Mouse (Mus musculus): ENCODE measurements at regions not wholly inside any gene's neighbourhood (a gene's known extent, or its start where the extent isn't known, plus 50 kb on each side); places are given as distances from the start of the nearest gene placed in this dataset.
A peak's percentile ranks its signal among the peaks of the same experiment; 100 is the strongest.
"Not testable (repeated sequence)": the region's sequence is repeated elsewhere in the genome, so short reads cannot be mapped to it uniquely, and the experiment has no call there.

- Histone ChIP-seq H3K27ac (ENCODE audit: low read depth, low read length) (no peak overlapping the region), H3K4me3 (ENCODE audit: low read depth, low read length) (no peak overlapping the region), H3K27me3 (ENCODE audit: control insufficient read depth, insufficient read depth, low read length) (no peaks in the 10 kb centered on the region), H3K4me2 (ENCODE audit: low read depth, low read length) (no peak overlapping the region), H3K9ac (replicated peaks; ENCODE audit: low read depth, low read length) (no peak overlapping the region), H3K36me3 (ENCODE audit: control insufficient read depth, insufficient read depth, low read length) (no peaks in the 10 kb centered on the region), H3K4me1 (ENCODE audit: control insufficient read depth, insufficient read depth, low read length) (peaks cover 4% of the 10 kb centered on the region; the same call in 1 of the 2 replicates), H3K9me3 (ENCODE audit: control insufficient read depth, low read length) (no peaks in the 10 kb centered on the region)
- ATAC-seq (ENCODE audit: low read depth) = no peak
- WGBS = 94% methylated on average over 4 of the region's 4 CpGs
Observed at GRCm38 (mm10) chr1:73634871-73635270, 489.4 kb downstream of the Tns1 start.

GRCm38 (mm10) chr1:73633071-73633470 is 491.2 kb downstream of the Tns1 start:
- H3K27ac ChIP-seq (ENCODE audit: low read depth, low read length) = no peak overlapping the region
- no peaks in the 10 kb centered on the region for H3K27me3 ChIP-seq (ENCODE audit: control insufficient read depth, insufficient read depth, low read length)
- no peak overlapping the region for H3K4me3 ChIP-seq (ENCODE audit: low read depth, low read length)
- no peak overlapping the region for H3K4me2 ChIP-seq (ENCODE audit: low read depth, low read length)
- no peaks in the 10 kb centered on the region for H3K9me3 ChIP-seq (ENCODE audit: control insufficient read depth, low read length)
- H3K9ac ChIP-seq (replicated peaks; ENCODE audit: low read depth, low read length) = no peak overlapping the region
- WGBS = 83% methylated on average over 1 of the region's 1 CpGs
- peaks cover 4% of the 10 kb centered on the region; the same call in 1 of the 2 replicates for H3K4me1 ChIP-seq (ENCODE audit: control insufficient read depth, insufficient read depth, low read length)
- no peaks in the 10 kb centered on the region for H3K36me3 ChIP-seq (ENCODE audit: control insufficient read depth, insufficient read depth, low read length)
- no peak for ATAC-seq (ENCODE audit: low read depth)

- WGBS = 0% methylated on average over 1 of the region's 1 CpGs
- Histone ChIP-seq H3K36me3 (ENCODE audit: control insufficient read depth, insufficient read depth, low read length) (no peaks in the 10 kb centered on the region), H3K9me3 (ENCODE audit: control insufficient read depth, low read length) (no peaks in the 10 kb centered on the region), H3K9ac (replicated peaks; ENCODE audit: low read depth, low read length) (no peak overlapping the region), H3K4me3 (ENCODE audit: low read depth, low read length) (no peak overlapping the region), H3K4me2 (ENCODE audit: low read depth, low read length) (no peak overlapping the region), H3K27ac (ENCODE audit: low read depth, low read length) (no peak overlapping the region), H3K27me3 (ENCODE audit: control insufficient read depth, insufficient read depth, low read length) (no peaks in the 10 kb centered on the region), H3K4me1 (ENCODE audit: control insufficient read depth, insufficient read depth, low read length) (peaks cover 4% of the 10 kb centered on the region; the same call in 1 of the 2 replicates)
- no peak for ATAC-seq (ENCODE audit: low read depth)
Observed at GRCm38 (mm10) chr1:73630363-73630762, 493.9 kb downstream of the Tns1 start.

GRCm38 (mm10) chr1:73625365-73625764 is 498.9 kb downstream of the Tns1 start:
- Histone ChIP-seq H3K27ac (ENCODE audit: low read depth, low read length) (no peak overlapping the region), H3K9me3 (ENCODE audit: control insufficient read depth, low read length) (no peaks in the 10 kb centered on the region), H3K4me2 (ENCODE audit: low read depth, low read length) (no peak overlapping the region), H3K9ac (replicated peaks; ENCODE audit: low read depth, low read length) (no peak overlapping the region), H3K36me3 (ENCODE audit: control insufficient read depth, insufficient read depth, low read length) (no peaks in the 10 kb centered on the region), H3K4me1 (ENCODE audit: control insufficient read depth, insufficient read depth, low read length) (no peaks in the 10 kb centered on the region), H3K4me3 (ENCODE audit: low read depth, low read length) (no peak overlapping the region), H3K27me3 (ENCODE audit: control insufficient read depth, insufficient read depth, low read length) (no peaks in the 10 kb centered on the region)
- 79% methylated on average over 5 of the region's 5 CpGs for WGBS
- ATAC-seq (ENCODE audit: low read depth) = no peak

- not testable (repeated sequence) for H3K9me3 ChIP-seq (ENCODE audit: control insufficient read depth, low read length); H3K4me3 ChIP-seq (ENCODE audit: low read depth, low read length); ATAC-seq (ENCODE audit: low read depth); H3K36me3 ChIP-seq (ENCODE audit: control insufficient read depth, insufficient read depth, low read length); H3K27ac ChIP-seq (ENCODE audit: low read depth, low read length); H3K4me2 ChIP-seq (ENCODE audit: low read depth, low read length); H3K4me1 ChIP-seq (ENCODE audit: control insufficient read depth, insufficient read depth, low read length); H3K9ac ChIP-seq (replicated peaks; ENCODE audit: low read depth, low read length); H3K27me3 ChIP-seq (ENCODE audit: control insufficient read depth, insufficient read depth, low read length)
- 88% methylated on average over 5 of the region's 5 CpGs for WGBS
Observed at GRCm38 (mm10) chr1:73621121-73621520, 503.1 kb downstream of the Tns1 start.

GRCm38 (mm10) chr1:73618551-73619170 is 505.6 kb downstream of the Tns1 start:
- Histone ChIP-seq H3K27me3 (ENCODE audit: control insufficient read depth, insufficient read depth, low read length) (no peaks in the 10 kb centered on the region), H3K27ac (ENCODE audit: low read depth, low read length) (no peak overlapping the region), H3K9me3 (ENCODE audit: control insufficient read depth, low read length) (no peaks in the 10 kb centered on the region), H3K9ac (replicated peaks; ENCODE audit: low read depth, low read length) (no peak overlapping the region), H3K4me2 (ENCODE audit: low read depth, low read length) (no peak overlapping the region), H3K36me3 (ENCODE audit: control insufficient read depth, insufficient read depth, low read length) (no peaks in the 10 kb centered on the region), H3K4me3 (ENCODE audit: low read depth, low read length) (no peak overlapping the region), H3K4me1 (ENCODE audit: control insufficient read depth, insufficient read depth, low read length) (no peaks in the 10 kb centered on the region)
- WGBS = 46% methylated on average over 4 of the region's 4 CpGs
- 0 out of 2 replicates have a peak, but pooled peaks have one; percentile 63 for ATAC-seq (ENCODE audit: low read depth)

GRCm38 (mm10) chr1:73593653-73594385 is 530.4 kb downstream of the Tns1 start:
- no peaks in the 10 kb centered on the region for H3K4me1 ChIP-seq (ENCODE audit: control insufficient read depth, insufficient read depth, low read length)
- ATAC-seq (ENCODE audit: low read depth) = no peak

GRCm38 (mm10) chr1:73591342-73592099 is 532.7 kb downstream of the Tns1 start:
- ATAC-seq (ENCODE audit: low read depth) = peak; percentile 71
- H3K27ac ChIP-seq (ENCODE audit: low read depth, low read length) = no peak overlapping the region
- 24% methylated on average over 9 of the region's 9 CpGs for WGBS

More at GRCm38 (mm10) chr1:73593653-73594385, 530.4 kb downstream of the Tns1 start:
- Histone ChIP-seq H3K27ac (ENCODE audit: low read depth, low read length) (no peak overlapping the region), H3K36me3 (ENCODE audit: control insufficient read depth, insufficient read depth, low read length) (no peaks in the 10 kb centered on the region), H3K9ac (replicated peaks; ENCODE audit: low read depth, low read length) (no peak overlapping the region), H3K27me3 (ENCODE audit: control insufficient read depth, insufficient read depth, low read length) (no peaks in the 10 kb centered on the region), H3K4me3 (ENCODE audit: low read depth, low read length) (no peak overlapping the region), H3K4me2 (ENCODE audit: low read depth, low read length) (no peak overlapping the region), H3K9me3 (ENCODE audit: control insufficient read depth, low read length) (no peaks in the 10 kb centered on the region)
- WGBS = 84% methylated on average over 9 of the region's 9 CpGs

GRCm38 (mm10) chr1:73579680-73580079 is 544.6 kb downstream of the Tns1 start:
- ATAC-seq (ENCODE audit: low read depth) = no peak
- Histone ChIP-seq H3K27me3 (ENCODE audit: control insufficient read depth, insufficient read depth, low read length) (no peaks in the 10 kb centered on the region), H3K9me3 (ENCODE audit: control insufficient read depth, low read length) (no peaks in the 10 kb centered on the region), H3K36me3 (ENCODE audit: control insufficient read depth, insufficient read depth, low read length) (no peaks in the 10 kb centered on the region), H3K9ac (replicated peaks; ENCODE audit: low read depth, low read length) (no peak overlapping the region), H3K4me2 (ENCODE audit: low read depth, low read length) (no peak overlapping the region), H3K4me3 (ENCODE audit: low read depth, low read length) (no peak overlapping the region), H3K27ac (ENCODE audit: low read depth, low read length) (no peak overlapping the region), H3K4me1 (ENCODE audit: control insufficient read depth, insufficient read depth, low read length) (no peaks in the 10 kb centered on the region)
- whole genome bisulfite sequencing = 85% methylated on average over 3 of the region's 3 CpGs

More at GRCm38 (mm10) chr1:73591342-73592099, 532.7 kb downstream of the Tns1 start:
- no peaks in the 10 kb centered on the region for H3K4me1 ChIP-seq (ENCODE audit: control insufficient read depth, insufficient read depth, low read length)
- no peak overlapping the region for H3K4me2 ChIP-seq (ENCODE audit: low read depth, low read length)
- H3K4me3 ChIP-seq (ENCODE audit: low read depth, low read length) = no peak overlapping the region
- H3K36me3 ChIP-seq (ENCODE audit: control insufficient read depth, insufficient read depth, low read length) = no peaks in the 10 kb centered on the region
- H3K27me3 ChIP-seq (ENCODE audit: control insufficient read depth, insufficient read depth, low read length) = no peaks in the 10 kb centered on the region
- no peak overlapping the region for H3K9ac ChIP-seq (replicated peaks; ENCODE audit: low read depth, low read length)
- H3K9me3 ChIP-seq (ENCODE audit: control insufficient read depth, low read length) = no peaks in the 10 kb centered on the region

Data from neural tube, embryonic 14.5 days (tissue).